Mouse (Mus musculus): ENCODE measurements around the gene Car2. TPM values are rescaled to one million over a fixed set of nuclear protein-coding genes. Genes with fewer than 3 reads are reported as not detected.

Car2 gene
- 1 to 10 TPM; 6.0 to 7.2 (median 7.0) TPM for total RNA-seq (2022)

- DNase-seq (ENCODE audit: low spot score) = peak; percentile 31
Observed at GRCm38 (mm10) chr3:14886102-14887098, at the start of gene Car2. TSS of gene Car2 (plus strand) at chr3:14886273.

GRCm38 (mm10) chr3:14838936-14839335, 47.1 kb upstream of the Car2 start:
- DNase-seq (ENCODE audit: low spot score) = no peak

- no peak for DNase-seq (ENCODE audit: low spot score)
Observed at GRCm38 (mm10) chr3:14839466-14840118, 46.5 kb upstream of the Car2 start.

- no peak for DNase-seq (ENCODE audit: low spot score)
Observed at GRCm38 (mm10) chr3:14848587-14849254, 37.4 kb upstream of the Car2 start.

- DNase-seq (ENCODE audit: low spot score) = no peak
Observed at GRCm38 (mm10) chr3:14853966-14854365, 32.1 kb upstream of the Car2 start.

GRCm38 (mm10) chr3:14854446-14854845, 31.6 kb upstream of the Car2 start:
- no peak for DNase-seq (ENCODE audit: low spot score)

- DNase-seq (ENCODE audit: low spot score) = no peak
Observed at GRCm38 (mm10) chr3:14857874-14858273, 28.2 kb upstream of the Car2 start.

GRCm38 (mm10) chr3:14860291-14860690, 25.8 kb upstream of the Car2 start:
- DNase-seq (ENCODE audit: low spot score) = no peak

- no peak for DNase-seq (ENCODE audit: low spot score)
Observed at GRCm38 (mm10) chr3:14861165-14861564, 24.9 kb upstream of the Car2 start.

GRCm38 (mm10) chr3:14861787-14862186, 24.3 kb upstream of the Car2 start:
- no peak for DNase-seq (ENCODE audit: low spot score)

GRCm38 (mm10) chr3:14862654-14863021, 23.4 kb upstream of the Car2 start:
- no peak for DNase-seq (ENCODE audit: low spot score)

GRCm38 (mm10) chr3:14863022-14863711, 22.9 kb upstream of the Car2 start, which contains the start of gene Car3:
TSS of gene Car3 (plus strand) at chr3:14863512.
- DNase-seq (ENCODE audit: low spot score) = no peak

GRCm38 (mm10) chr3:14863922-14864321, 22.2 kb upstream of the Car2 start:
- no peak for DNase-seq (ENCODE audit: low spot score)

- no peak for DNase-seq (ENCODE audit: low spot score)
Observed at GRCm38 (mm10) chr3:14865941-14866340, 20.1 kb upstream of the Car2 start.

- DNase-seq (ENCODE audit: low spot score) = peak; percentile 52
Observed at GRCm38 (mm10) chr3:14869779-14870178, 16.3 kb upstream of the Car2 start.

- DNase-seq (ENCODE audit: low spot score) = no peak
Observed at GRCm38 (mm10) chr3:14870528-14870927, 15.5 kb upstream of the Car2 start.

GRCm38 (mm10) chr3:14871386-14871785, 14.7 kb upstream of the Car2 start:
- DNase-seq (ENCODE audit: low spot score) = no peak

- peak; percentile 72 for DNase-seq (ENCODE audit: low spot score)
Observed at GRCm38 (mm10) chr3:14874402-14875040, 11.6 kb upstream of the Car2 start.

- DNase-seq (ENCODE audit: low spot score) = no peak
Observed at GRCm38 (mm10) chr3:14876325-14876918, 9.7 kb upstream of the Car2 start.

GRCm38 (mm10) chr3:14877251-14877909, 8.7 kb upstream of the Car2 start:
- no peak for DNase-seq (ENCODE audit: low spot score)
